In the genomic region with DNA sequence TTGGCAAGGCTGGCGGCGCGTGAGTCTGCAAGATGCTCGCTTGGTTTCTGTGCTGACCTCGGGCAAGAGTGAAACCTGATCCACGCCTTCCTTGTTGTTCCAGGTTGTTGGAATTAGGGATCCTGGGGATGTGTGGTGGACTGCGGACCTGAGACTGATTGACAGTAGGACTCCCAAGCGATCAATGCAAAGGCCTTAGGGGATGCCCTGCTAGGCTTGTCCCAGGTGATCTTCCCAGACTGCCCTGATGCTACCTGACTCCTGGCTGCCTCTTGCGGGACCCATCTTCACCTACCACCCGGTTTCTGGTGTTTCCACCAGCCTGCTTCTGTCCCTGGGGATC, we compare ENCODE assay signal across 9 mouse cellular contexts. TPM values are rescaled to one million over a fixed set of nuclear protein-coding genes. Genes with fewer than 3 reads are reported as not detected.
A peak's percentile ranks its signal among the peaks of the same experiment; 100 is the strongest.
DNase-seq lines count a peak whose midpoint lies in the region; ATAC-seq and TF ChIP-seq lines count a peak whose summit lies in the region.
"Had no signal": no experiment of that assay in that cellular context is flagged by ENCODE, and none has a peak within 500 bp of the region (broad histone marks: within the 10 kb centered on the region; RNA-seq: fewer than 3 reads in every experiment).

No protein-coding gene starts in this region.

- TF ChIP-seq EP300 in ES-Bruce4 (IDR thresholded peaks at IDR 0.05; ENCODE audit: insufficient read depth, low read depth, low read length) = no peak

- no peak for DNase-seq in heart, adult 11 months
- DNase-seq in forebrain, embryonic 14.5 days (ENCODE audit: low spot score) = no peak
- no peak for DNase-seq in right cerebral cortex, postnatal 14 days
- no peak for DNase-seq in adrenal gland, postnatal 4 days (ENCODE audit: low spot score in 2 of 2)

- H3K36me3 ChIP-seq in heart, embryonic 12.5 days = no peaks in the 10 kb centered on the region
- H3K36me3 ChIP-seq in ES-Bruce4 (ENCODE audit: control insufficient read depth, insufficient read depth, low read length, poor library complexity, severe bottlenecking) = no peaks in the 10 kb centered on the region
- H3K36me3 ChIP-seq in forebrain, embryonic 14.5 days (ENCODE audit: control insufficient read depth, insufficient read depth, low read length) = no peaks in the 10 kb centered on the region
- H3K36me3 ChIP-seq in liver, embryonic 16.5 days (ENCODE audit: control insufficient read depth, insufficient read depth) = no peaks in the 10 kb centered on the region

- no peaks in the 10 kb centered on the region for H3K9me3 ChIP-seq in heart, embryonic 12.5 days (replicated peaks)
- no peaks in the 10 kb centered on the region for H3K9me3 ChIP-seq in ES-Bruce4 (replicated peaks; ENCODE audit: control insufficient read depth, insufficient read depth, low read length, poor library complexity, severe bottlenecking)
- no peaks in the 10 kb centered on the region for H3K9me3 ChIP-seq in forebrain, embryonic 14.5 days (replicated peaks; ENCODE audit: control insufficient read depth, low read length)
- H3K9me3 ChIP-seq in liver, embryonic 16.5 days (replicated peaks; ENCODE audit: control insufficient read depth, low read length) = no peaks in the 10 kb centered on the region

- peak overlapping the region; percentile 97 for H3K4me3 ChIP-seq in heart, embryonic 12.5 days
- peak overlapping the region; percentile 89 for H3K4me3 ChIP-seq in ES-Bruce4 (ENCODE audit: low read depth, low read length)
- H3K4me3 ChIP-seq in forebrain, embryonic 14.5 days (ENCODE audit: low read depth, low read length) = peak overlapping the region; percentile 89
- peak overlapping the region; percentile 87 for H3K4me3 ChIP-seq in liver, embryonic 16.5 days (ENCODE audit: low read depth, low read length)

- H3K4me2 ChIP-seq in heart, embryonic 12.5 days = peak overlapping the region; percentile 80
- peak overlapping the region; percentile 81 for H3K4me2 ChIP-seq in forebrain, embryonic 14.5 days (ENCODE audit: low read length)
- peak overlapping the region; percentile 79 for H3K4me2 ChIP-seq in liver, embryonic 16.5 days (ENCODE audit: low read depth, low read length)

- no peak for TF ChIP-seq CTCF in ES-Bruce4 (IDR thresholded peaks at IDR 0.05; ENCODE audit: low read depth, low read length)

- no peaks in the 10 kb centered on the region for H3K27me3 ChIP-seq in heart, embryonic 12.5 days (replicated peaks)
- H3K27me3 ChIP-seq in ES-Bruce4 (ENCODE audit: control insufficient read depth, insufficient read depth, low read length, poor library complexity, severe bottlenecking) = no peaks in the 10 kb centered on the region; the same call in 1 of the 2 replicates
- no peaks in the 10 kb centered on the region for H3K27me3 ChIP-seq in forebrain, embryonic 14.5 days (replicated peaks; ENCODE audit: control insufficient read depth, insufficient read depth, low read length)
- H3K27me3 ChIP-seq in liver, embryonic 16.5 days (ENCODE audit: control insufficient read depth, insufficient read depth, low read depth, low read length) = no peaks in the 10 kb centered on the region

- peak; percentile 24 for ATAC-seq in heart, embryonic 12.5 days (ENCODE audit: insufficient number of reproducible peaks, low FRiP score)
- peak; percentile 76 for ATAC-seq in forebrain, embryonic 14.5 days
- ATAC-seq in liver, embryonic 16.5 days (ENCODE audit: low read depth) = peak; percentile 49
- no peak for ATAC-seq in CD4-positive, CD25-positive, alpha-beta regulatory T cell, adult 4 months

- no peak overlapping the region for H3K27ac ChIP-seq in heart, embryonic 12.5 days (ENCODE audit: poor library complexity, severe bottlenecking)
- no peak overlapping the region for H3K27ac ChIP-seq in ES-Bruce4 (ENCODE audit: insufficient read depth, low read length)
- 0 out of 2 replicates have a peak overlapping the region, but pooled peaks have one; percentile 33 for H3K27ac ChIP-seq in forebrain, embryonic 14.5 days (ENCODE audit: low read depth, low read length)
- no peak overlapping the region for H3K27ac ChIP-seq in liver, embryonic 16.5 days (ENCODE audit: low read length)

- peaks cover 11% of the 10 kb centered on the region for H3K4me1 ChIP-seq in heart, embryonic 12.5 days (replicated peaks)
- H3K4me1 ChIP-seq in ES-Bruce4 (ENCODE audit: control insufficient read depth, insufficient read depth, low read length) = no peaks in the 10 kb centered on the region
- peaks cover 5% of the 10 kb centered on the region for H3K4me1 ChIP-seq in forebrain, embryonic 14.5 days (ENCODE audit: control insufficient read depth, insufficient read depth, low read length)
- peaks cover 8% of the 10 kb centered on the region for H3K4me1 ChIP-seq in liver, embryonic 16.5 days (ENCODE audit: control insufficient read depth, low read depth, low read length)

- TF ChIP-seq POLR2A in ES-Bruce4 (IDR thresholded peaks at IDR 0.05; ENCODE audit: insufficient read depth, low read length) = no peak

- peak overlapping the region; percentile 94 for H3K9ac ChIP-seq in heart, embryonic 12.5 days
- peak overlapping the region; percentile 87 for H3K9ac ChIP-seq in ES-Bruce4 (ENCODE audit: low read depth, poor library complexity, severe bottlenecking)
- peak overlapping the region; percentile 88 for H3K9ac ChIP-seq in forebrain, embryonic 14.5 days (ENCODE audit: low read length)
- H3K9ac ChIP-seq in liver, embryonic 16.5 days (ENCODE audit: low read depth, low read length) = peak overlapping the region; percentile 77

- WGBS in heart, embryonic 12.5 days = under 1% methylated on average over 10 of the region's 10 CpGs
- 1% methylated on average over 10 of the region's 10 CpGs for WGBS in forebrain, embryonic 14.5 days
- 2% methylated on average over 10 of the region's 10 CpGs for WGBS in liver, embryonic 16.5 days (ENCODE audit: insufficient replicate concordance)

RNA-seq across cellular contexts. Expression of gene Chmp2b, which starts 0.3 kb away (rescaled TPM):
- 61.0 and 63.3 TPM in 2 replicates for polyA plus RNA-seq in heart, embryonic 12.5 days (2016; fragmentation: Nextera tagmentation; extraction: Ambion mirVana)
- polyA plus RNA-seq in ES-Bruce4 (2011; ENCODE audit: insufficient read depth, insufficient read length, low read depth, missing spikeins) = 49.3 and 50.0 TPM in 2 replicates
- 48.8 and 61.6 TPM in 2 replicates for polyA plus RNA-seq in forebrain, embryonic 14.5 days (2014; fragmentation: Nextera tagmentation; extraction: Ambion mirVana)
- 16.8 and 18.3 TPM in 2 replicates for polyA plus RNA-seq in liver, embryonic 16.5 days (2015; fragmentation: Nextera tagmentation; extraction: Ambion mirVana)
- 10 to 100 TPM; 17.0 to 18.1 TPM for polyA plus RNA-seq in CD4-positive, CD25-positive, alpha-beta regulatory T cell, adult 4 months (2017; shearing (Covaris generic))
- 10 to 100 TPM; 67.6 to 72.2 TPM for total RNA-seq in adrenal gland, postnatal 4 days (2021)

RNA-seq across cellular contexts. Expression of gene Pou1f1, which starts 42.5 kb away (rescaled TPM):
- polyA plus RNA-seq in heart, embryonic 12.5 days (2016; fragmentation: Nextera tagmentation; extraction: Ambion mirVana) = not detected in 2 replicates
- not detected in 2 replicates for polyA plus RNA-seq in ES-Bruce4 (2011; ENCODE audit: insufficient read depth, insufficient read length, low read depth, missing spikeins)
- polyA plus RNA-seq in forebrain, embryonic 14.5 days (2014; fragmentation: Nextera tagmentation; extraction: Ambion mirVana) = not detected in 2 replicates
- 0.07 TPM in 1 of 2 replicates, not detected in the other for polyA plus RNA-seq in liver, embryonic 16.5 days (2015; fragmentation: Nextera tagmentation; extraction: Ambion mirVana)
- polyA plus RNA-seq in CD4-positive, CD25-positive, alpha-beta regulatory T cell, adult 4 months (2017; shearing (Covaris generic)) = not detected
- total RNA-seq in adrenal gland, postnatal 4 days (2021) = not detected
- total RNA-seq: granulocyte monocyte progenitor cell, adult 5-6 weeks had no signal
